In the genomic region with DNA sequence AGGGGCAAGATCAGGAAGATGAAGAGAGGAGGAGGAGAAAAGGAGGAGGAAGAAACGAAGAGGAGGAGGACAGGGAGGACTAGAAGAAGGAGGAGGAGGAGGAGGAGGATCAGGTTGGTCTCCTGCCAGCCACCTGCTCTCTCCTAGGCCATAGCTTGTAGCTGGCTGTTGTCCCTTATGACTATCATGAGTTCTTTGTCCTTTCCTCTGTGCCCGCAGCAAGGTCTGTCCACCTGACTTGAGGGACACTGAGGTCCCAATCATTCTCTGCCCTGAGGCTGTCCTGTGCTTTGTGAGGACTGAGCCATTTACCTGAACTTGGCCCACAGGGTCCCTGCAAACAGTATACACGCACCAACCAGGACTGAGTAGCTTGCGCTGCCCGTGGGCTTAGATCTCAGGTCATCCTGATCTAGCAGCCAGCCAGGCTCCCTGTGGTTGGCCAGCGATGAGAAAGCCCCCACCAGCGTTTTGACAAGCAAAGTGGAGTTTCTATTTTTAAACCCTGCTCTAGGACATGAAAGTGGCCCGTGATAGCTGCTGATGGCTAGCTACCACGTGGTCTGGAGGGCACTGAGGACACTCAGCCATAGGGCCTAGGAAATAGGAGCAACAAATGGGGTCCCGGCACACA, we compare ENCODE assay signal across 15 mouse cellular contexts. TPM values are rescaled to one million over a fixed set of nuclear protein-coding genes. Genes with fewer than 3 reads are reported as not detected.
DNase-seq lines count a peak whose midpoint lies in the region; ATAC-seq and TF ChIP-seq lines count a peak whose summit lies in the region.
"Had no signal": no experiment of that assay in that cellular context is flagged by ENCODE, and none has a peak within 500 bp of the region (broad histone marks: within the 10 kb centered on the region; RNA-seq: fewer than 3 reads in every experiment).

No protein-coding gene starts in this region.

- no peaks in the 10 kb centered on the region for H3K27me3 ChIP-seq in midbrain, postnatal 0 days (ENCODE audit: insufficient read depth, low read length)
- H3K27me3 ChIP-seq in midbrain, embryonic 14.5 days (ENCODE audit: control insufficient read depth, insufficient read depth, low read length), result no peaks in the 10 kb centered on the region
- no peaks in the 10 kb centered on the region for H3K27me3 ChIP-seq in heart, embryonic 14.5 days (ENCODE audit: control insufficient read depth, insufficient read depth, low read length)
- no peaks in the 10 kb centered on the region for H3K27me3 ChIP-seq in limb, embryonic 10.5 days (ENCODE audit: low read depth, poor library complexity, severe bottlenecking)
- H3K27me3 ChIP-seq: embryonic facial prominence, embryonic 13.5 days; lung, embryonic 15.5 days; Patski had no signal

- H3K36me3 ChIP-seq in midbrain, postnatal 0 days (ENCODE audit: insufficient read depth, low read length), result no peaks in the 10 kb centered on the region
- no peaks in the 10 kb centered on the region for H3K36me3 ChIP-seq in midbrain, embryonic 14.5 days (ENCODE audit: control insufficient read depth, insufficient read depth, low read length)
- H3K36me3 ChIP-seq in heart, embryonic 14.5 days (ENCODE audit: control insufficient read depth, insufficient read depth, low read length), result no peaks in the 10 kb centered on the region
- H3K36me3 ChIP-seq in limb, embryonic 10.5 days, result no peaks in the 10 kb centered on the region
- H3K36me3 ChIP-seq: embryonic facial prominence, embryonic 13.5 days; lung, embryonic 15.5 days had no signal

- H3K4me2 ChIP-seq in midbrain, postnatal 0 days (ENCODE audit: low read depth, low read length, poor library complexity, severe bottlenecking), result no peak overlapping the region
- no peak overlapping the region for H3K4me2 ChIP-seq in midbrain, embryonic 14.5 days (ENCODE audit: low read length)
- peak overlapping the region; percentile 45 for H3K4me2 ChIP-seq in heart, embryonic 14.5 days (ENCODE audit: low read length)
- H3K4me2 ChIP-seq: embryonic facial prominence, embryonic 13.5 days; lung, embryonic 15.5 days; midbrain, embryonic 11.5 days had no signal

- H3K4me3 ChIP-seq in midbrain, postnatal 0 days (ENCODE audit: low read depth, low read length), result no peak overlapping the region
- no peak overlapping the region for H3K4me3 ChIP-seq in midbrain, embryonic 14.5 days (replicated peaks; ENCODE audit: low read depth, low read length)
- no peak overlapping the region for H3K4me3 ChIP-seq in heart, embryonic 14.5 days (ENCODE audit: control insufficient read depth in 1 of 2, insufficient read depth in 1 of 2, low read depth in 1 of 2, low read length in 2 of 2)
- no peak overlapping the region for H3K4me3 ChIP-seq in limb, embryonic 10.5 days
- H3K4me3 ChIP-seq: embryonic facial prominence, embryonic 13.5 days; lung, embryonic 15.5 days had no signal

- no peaks in the 10 kb centered on the region for H3K4me1 ChIP-seq in midbrain, postnatal 0 days (ENCODE audit: insufficient read depth, low read length)
- 0 out of 2 replicates have a peak, but pooled peaks cover 3% of the 10 kb centered on the region for H3K4me1 ChIP-seq in midbrain, embryonic 14.5 days (ENCODE audit: control insufficient read depth, insufficient read depth, low read length)
- peaks cover 30 to 38% of the 10 kb centered on the region in 2 experiments for H3K4me1 ChIP-seq in heart, embryonic 14.5 days (ENCODE audit: control insufficient read depth in 2 of 2, insufficient read depth in 2 of 2, low read length in 2 of 2)
- peaks cover 28% of the 10 kb centered on the region for H3K4me1 ChIP-seq in limb, embryonic 10.5 days
- H3K4me1 ChIP-seq: lung, embryonic 15.5 days had no signal

- no peak overlapping the region for H3K27ac ChIP-seq in midbrain, postnatal 0 days (ENCODE audit: low read depth, low read length)
- H3K27ac ChIP-seq in midbrain, embryonic 14.5 days (replicated peaks; ENCODE audit: low read depth, low read length), result no peak overlapping the region
- H3K27ac ChIP-seq in heart, embryonic 14.5 days (replicated peaks in 1 of 2; ENCODE audit: control insufficient read depth in 1 of 2, insufficient read depth in 1 of 2, low read depth in 2 of 2, low read length in 2 of 2), result peak overlapping the region; percentile 95 to 98
- 0 out of 2 replicates have a peak overlapping the region, but pooled peaks have one; percentile 30 for H3K27ac ChIP-seq in limb, embryonic 10.5 days
- H3K27ac ChIP-seq: embryonic facial prominence, embryonic 13.5 days; lung, embryonic 15.5 days had no signal

- no peaks in the 10 kb centered on the region for H3K9me3 ChIP-seq in midbrain, postnatal 0 days (ENCODE audit: low read length)
- H3K9me3 ChIP-seq in midbrain, embryonic 14.5 days (ENCODE audit: control insufficient read depth, low read length), result no peaks in the 10 kb centered on the region
- H3K9me3 ChIP-seq in heart, embryonic 14.5 days (ENCODE audit: control insufficient read depth, low read length), result no peaks in the 10 kb centered on the region
- H3K9me3 ChIP-seq in limb, embryonic 10.5 days (replicated peaks), result no peaks in the 10 kb centered on the region
- H3K9me3 ChIP-seq: embryonic facial prominence, embryonic 13.5 days; lung, embryonic 15.5 days had no signal

- ATAC-seq in midbrain, postnatal 0 days (ENCODE audit: low FRiP score), result peak; percentile 56; the same call in 1 of the 2 replicates
- ATAC-seq in midbrain, embryonic 14.5 days (ENCODE audit: low FRiP score, low TSS enrichment), result no peak
- peak; percentile 76 for ATAC-seq in heart, embryonic 14.5 days (ENCODE audit: insufficient number of reproducible peaks, insufficient read depth, low FRiP score, low read depth)
- ATAC-seq: Patski had no signal

- no peak overlapping the region for H3K9ac ChIP-seq in midbrain, postnatal 0 days (replicated peaks; ENCODE audit: low read length, poor library complexity, severe bottlenecking)
- no peak overlapping the region for H3K9ac ChIP-seq in midbrain, embryonic 14.5 days (replicated peaks; ENCODE audit: low read length)
- H3K9ac ChIP-seq in heart, embryonic 14.5 days (ENCODE audit: low read length), result peak overlapping the region; percentile 36; the same call in 1 of the 2 replicates
- H3K9ac ChIP-seq: embryonic facial prominence, embryonic 13.5 days; lung, embryonic 15.5 days had no signal

- TF ChIP-seq CTCF in midbrain, postnatal 0 days (IDR thresholded peaks at IDR 0.05), result no peak

- WGBS in midbrain, postnatal 0 days, result 68% methylated on average over 10 of the region's 10 CpGs
- WGBS in midbrain, embryonic 14.5 days, result 81% methylated on average over 10 of the region's 10 CpGs
- 12% methylated on average over 10 of the region's 10 CpGs for WGBS in heart, embryonic 14.5 days
- whole genome bisulfite sequencing in limb, embryonic 10.5 days, result 74% methylated on average over 10 of the region's 10 CpGs

- DNase-seq in kidney, adult 11 months, result peak; percentile 46
- DNase-seq in kidney, postnatal 10 days, result no peak
- no peak for DNase-seq in midbrain, postnatal 0 days (ENCODE audit: low spot score)
- DNase-seq in midbrain, embryonic 14.5 days, result no peak
- DNase-seq in limb, embryonic 10.5 days (ENCODE audit: low spot score), result no peak
- DNase-seq in thymus, postnatal 10 days (ENCODE audit: low spot score in 2 of 2), result no peak
- DNase-seq in spleen, adult 18-20 months, result no peak
- DNase-seq: cerebellum, postnatal 25 days; kidney, postnatal 36 days; right cerebral cortex, postnatal 25 days had no signal

RNA-seq across cellular contexts. Expression of a gene that starts 42.7 kb away (rescaled TPM):
- 5.9 and 7.1 TPM in 2 replicates for total RNA-seq in midbrain, postnatal 0 days (2014; rRNA removed)
- polyA plus RNA-seq in midbrain, postnatal 0 days (2015; fragmentation: Nextera tagmentation; extraction: Ambion mirVana), result 7.9 and 9.4 TPM in 2 replicates
- polyA plus RNA-seq in midbrain, embryonic 14.5 days (2014; fragmentation: Nextera tagmentation; extraction: Ambion mirVana), result 4.8 and 7.2 TPM in 2 replicates
- 35.6 and 36.4 TPM in 2 replicates for polyA plus RNA-seq in heart, embryonic 14.5 days (2014; fragmentation: Nextera tagmentation; extraction: Ambion mirVana)
- polyA plus RNA-seq in limb, embryonic 10.5 days (2016; fragmentation: Nextera tagmentation; extraction: Ambion mirVana), result 7.0 and 10.8 TPM in 2 replicates

Comparison
In these comparisons a context has a peak if more than half of its experiments do, and no peak if none do; other contexts are left out.
1. H3K27ac ChIP-seq: peak in heart, embryonic 14.5 days (2 of 2) and limb, embryonic 10.5 days (single experiment); none in midbrain, postnatal 0 days (single experiment) and midbrain, embryonic 14.5 days (single experiment).